Mouse (Mus musculus) frontal cortex, postnatal 36 days (tissue): ENCODE measurements around the gene Pxn.
"Not testable (repeated sequence)": the region's sequence is repeated elsewhere in the genome, so short reads cannot be mapped to it uniquely, and the experiment has no call there.

ENCODE experiments used
- DNase-seq, 2 experiments: peaks; one replicate each; pipeline ENCODE4 v3.0.0; 2022; ENCODE audit warnings: low spot score in 2 of 2

Pxn gene

GRCm38 (mm10) chr5:115551799-115552198 lies 45.3 kb downstream of the Pxn start:
- no peak for DNase-seq

GRCm38 (mm10) chr5:115553801-115554420 lies 47.4 kb downstream of the Pxn start:
- DNase-seq: no peak

- DNase-seq: no peak
These were observed 48.2 kb downstream of the Pxn start for GRCm38 (mm10) chr5:115554536-115555291.

- DNase-seq: peak; percentile 68 to 80
These were observed 49.7 kb downstream of the Pxn start for GRCm38 (mm10) chr5:115556217-115556616.

- DNase-seq: no peak
These were observed 51.8 kb downstream of the Pxn start for GRCm38 (mm10) chr5:115558182-115558794.

- DNase-seq: peak; percentile 100
These were observed 53.0 kb downstream of the Pxn start, which contains the start of gene Rplp0 for GRCm38 (mm10) chr5:115559237-115560101. Gene Rplp0, plus strand, starts transcription at chr5:115559467.

GRCm38 (mm10) chr5:115560336-115560905 lies 53.9 kb downstream of the Pxn start:
- no peak for DNase-seq

GRCm38 (mm10) chr5:115563771-115564585 lies 57.5 kb downstream of the Pxn start:
- DNase-seq: no peak

- peak; percentile 69 to 77 for DNase-seq
These were observed 58.4 kb downstream of the Pxn start, which contains the start of gene Gcn1l1 for GRCm38 (mm10) chr5:115564737-115565393. Gene Gcn1l1, plus strand, starts transcription at chr5:115565254.

- peak in 1 of 2 experiments; percentile 17 for DNase-seq
These were observed 58.9 kb downstream of the Pxn start for GRCm38 (mm10) chr5:115565403-115565802.

- DNase-seq: no peak
These were observed 62.2 kb downstream of the Pxn start for GRCm38 (mm10) chr5:115568681-115569080.

- DNase-seq: no peak
These were observed 62.8 kb downstream of the Pxn start for GRCm38 (mm10) chr5:115569308-115569707.

GRCm38 (mm10) chr5:115569721-115570120 lies 63.2 kb downstream of the Pxn start:
- no peak for DNase-seq

GRCm38 (mm10) chr5:115571086-115571485 lies 64.6 kb downstream of the Pxn start:
- peak; percentile 70 to 86 for DNase-seq

- peak in 1 of 2 experiments; percentile 62 for DNase-seq
These were observed 66.4 kb downstream of the Pxn start for GRCm38 (mm10) chr5:115572679-115573535.

- DNase-seq: peak in 1 of 2 experiments; percentile 24
These were observed 68.5 kb downstream of the Pxn start for GRCm38 (mm10) chr5:115574992-115575391.

GRCm38 (mm10) chr5:115577686-115578085 lies 71.2 kb downstream of the Pxn start:
- not testable (repeated sequence) for DNase-seq

- no peak for DNase-seq
These were observed 72.4 kb downstream of the Pxn start for GRCm38 (mm10) chr5:115578922-115579321.

GRCm38 (mm10) chr5:115579363-115579762 lies 72.9 kb downstream of the Pxn start:
- DNase-seq: no peak
